Mouse (Mus musculus): ENCODE measurements around the gene Snf8.

DNA sequence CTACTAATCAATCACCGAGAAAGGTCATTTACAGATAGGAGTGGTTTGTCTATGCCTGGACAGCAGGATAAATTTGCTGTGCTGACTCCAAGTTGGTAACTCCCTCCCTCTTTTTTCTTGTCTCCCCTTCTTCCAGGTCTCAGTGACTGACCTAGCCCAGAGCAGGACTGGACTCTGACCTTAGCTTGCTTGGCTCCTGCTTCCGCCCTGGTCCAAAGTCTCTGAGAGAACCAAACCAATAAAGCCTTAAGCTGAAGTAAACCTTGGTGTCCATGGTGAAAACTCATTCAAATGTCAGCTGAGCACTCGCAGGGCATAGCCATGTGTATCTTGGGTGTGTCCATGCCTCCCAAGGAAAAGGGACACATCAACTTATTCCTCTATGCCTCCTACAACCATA lies 4.1 kb upstream of the Snf8 start:
- TF ChIP-seq POLR2A (IDR thresholded peaks at IDR 0.05; ENCODE audit: borderline replicate concordance, control insufficient read depth, low read depth, low read length) (no peak), CTCF (IDR thresholded peaks at IDR 0.05; ENCODE audit: control insufficient read depth, insufficient read depth, low read length) (no peak)
